Mouse (Mus musculus): ENCODE data around the gene Kansl1l. TPM values are rescaled to one million over a fixed set of nuclear protein-coding genes. Genes with fewer than 3 reads are reported as not detected.

Kansl1l gene
- polyA plus RNA-seq, 1 experiment from 2014 or later, result 6.5 TPM

DNA sequence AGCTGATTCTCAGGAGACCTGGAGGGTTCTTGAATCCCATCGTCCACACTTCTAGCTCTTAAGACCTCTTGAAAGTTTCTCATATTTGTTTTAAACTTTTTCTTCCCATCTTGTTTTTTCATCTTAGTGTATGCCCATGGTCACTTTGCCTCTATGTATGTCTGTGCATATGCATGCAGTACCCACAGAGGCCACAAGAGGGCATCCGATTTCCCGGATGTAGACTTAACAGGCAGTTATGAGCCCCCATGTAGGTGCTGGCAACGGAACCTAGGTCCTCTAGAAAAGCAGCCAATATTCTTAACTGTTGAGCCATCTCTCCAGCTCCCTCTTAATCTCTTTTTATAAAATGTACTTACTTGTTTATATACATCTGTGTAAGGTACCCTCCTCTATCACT is 30.1 kb upstream of the Kansl1l start:
- H3K4me2 ChIP-seq (replicated peaks; ENCODE audit: low read depth), result no peak overlapping the region
- DNase-seq (ENCODE audit: low spot score) (no peak), ATAC-seq (ENCODE audit: low FRiP score, low TSS enrichment) (no peak)
- peak; percentile 70 for TF ChIP-seq CTCF (IDR thresholded peaks at IDR 0.05; ENCODE audit: low read depth)
- no peak for TF ChIP-seq EP300 (optimal IDR thresholded peaks at IDR 0.05)
- no peaks in the 10 kb centered on the region for H3K4me1 ChIP-seq (replicated peaks; ENCODE audit: control insufficient read depth, insufficient read depth)
- WGBS, result 91% methylated on average over 4 of the region's 4 CpGs
- H3K4me3 ChIP-seq (ENCODE audit: low read depth, low read length), result no peak overlapping the region
- H3K36me3 ChIP-seq (ENCODE audit: control insufficient read depth, insufficient read depth, low read length), result peaks cover 25% of the 10 kb centered on the region; the same call in 1 of the 2 replicates
- no peaks in the 10 kb centered on the region for H3K27me3 ChIP-seq (ENCODE audit: control insufficient read depth, insufficient read depth, low read length)
- H3K9me3 ChIP-seq (ENCODE audit: control insufficient read depth, low read length), result 0 out of 2 replicates have a peak, but pooled peaks cover 2% of the 10 kb centered on the region
- H3K27ac ChIP-seq (replicated peaks), result no peak overlapping the region
- no peak overlapping the region for H3K9ac ChIP-seq (ENCODE audit: low read length)

DNA sequence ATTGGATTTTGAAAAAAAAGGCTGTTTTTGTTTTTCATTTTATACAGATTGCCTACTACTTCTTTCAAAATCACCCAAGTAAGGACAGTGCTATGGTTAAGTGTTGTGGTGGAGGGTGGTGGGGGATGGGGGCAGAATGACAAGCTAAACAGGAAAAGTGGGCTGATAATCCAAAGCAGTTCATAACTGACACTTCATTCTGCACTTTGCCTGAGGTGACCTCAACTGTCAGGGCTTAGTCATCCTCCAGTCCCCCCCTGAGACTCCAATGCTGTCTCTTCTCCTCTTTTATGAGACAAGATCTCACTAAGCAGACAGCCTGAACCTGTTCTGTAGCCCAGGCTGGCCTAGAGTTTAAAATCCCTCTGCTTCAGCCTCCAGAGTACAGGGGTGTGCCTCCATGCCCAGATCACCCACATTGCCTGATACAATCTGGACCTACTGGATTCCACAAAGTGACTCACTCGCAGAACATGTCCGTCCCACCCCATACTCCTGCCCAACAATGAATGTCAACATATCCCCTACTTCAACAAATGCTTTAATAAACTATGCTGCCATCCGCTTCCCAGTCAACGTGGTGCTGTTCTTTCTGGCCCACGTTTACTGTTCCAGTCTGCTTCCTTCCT is 28.4 kb upstream of the Kansl1l start:
- no peaks in the 10 kb centered on the region for H3K27me3 ChIP-seq (ENCODE audit: control insufficient read depth, insufficient read depth, low read length)
- H3K27ac ChIP-seq (replicated peaks), result 0 out of 2 replicates have a peak overlapping the region, but pooled peaks have one; percentile 53
- H3K4me3 ChIP-seq (ENCODE audit: low read depth, low read length), result no peak overlapping the region
- peak; percentile 91 for ATAC-seq (ENCODE audit: low FRiP score, low TSS enrichment)
- TF ChIP-seq CTCF (IDR thresholded peaks at IDR 0.05; ENCODE audit: low read depth) (no peak), EP300 (optimal IDR thresholded peaks at IDR 0.05) (no peak)
- 56% methylated on average over 5 of the region's 5 CpGs for WGBS
- peaks cover 30% of the 10 kb centered on the region for H3K36me3 ChIP-seq (ENCODE audit: control insufficient read depth, insufficient read depth, low read length)
- no peaks in the 10 kb centered on the region for H3K4me1 ChIP-seq (replicated peaks; ENCODE audit: control insufficient read depth, insufficient read depth)
- H3K9me3 ChIP-seq (ENCODE audit: control insufficient read depth, low read length), result 0 out of 2 replicates have a peak, but pooled peaks cover 2% of the 10 kb centered on the region
- no peak overlapping the region for H3K4me2 ChIP-seq (replicated peaks; ENCODE audit: low read depth)
- H3K9ac ChIP-seq (ENCODE audit: low read length), result no peak overlapping the region
- DNase-seq (ENCODE audit: low spot score), result no peak

DNA sequence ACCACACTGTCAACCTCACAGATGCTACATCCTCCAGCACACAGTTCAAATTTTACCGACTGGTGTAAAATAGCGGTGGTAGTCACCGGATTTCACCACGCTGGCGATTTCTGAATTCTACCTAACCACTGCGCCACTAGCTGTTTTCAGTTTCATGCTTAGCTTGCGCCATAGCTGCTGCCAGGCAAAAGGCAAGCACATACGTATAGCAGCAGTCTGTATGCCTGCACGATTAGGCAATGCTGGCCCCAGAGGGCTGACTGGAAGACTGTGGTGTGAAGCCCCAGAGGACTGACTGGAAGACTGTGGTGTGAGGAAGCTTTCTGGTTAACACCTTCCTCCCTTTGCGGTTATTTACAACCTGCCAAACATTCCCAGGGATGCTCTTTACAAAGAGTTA is 24.6 kb upstream of the Kansl1l start:
- H3K4me1 ChIP-seq (replicated peaks; ENCODE audit: control insufficient read depth, insufficient read depth), result no peaks in the 10 kb centered on the region
- 88% methylated on average over 10 of the region's 10 CpGs for WGBS
- no peak overlapping the region for H3K4me3 ChIP-seq (ENCODE audit: low read depth, low read length)
- no peak for DNase-seq (ENCODE audit: low spot score)
- H3K27ac ChIP-seq (replicated peaks), result no peak overlapping the region
- peaks cover 14% of the 10 kb centered on the region for H3K36me3 ChIP-seq (ENCODE audit: control insufficient read depth, insufficient read depth, low read length)
- H3K4me2 ChIP-seq (replicated peaks; ENCODE audit: low read depth), result no peak overlapping the region
- no peak for TF ChIP-seq CTCF (IDR thresholded peaks at IDR 0.05; ENCODE audit: low read depth)
- no peak for TF ChIP-seq EP300 (optimal IDR thresholded peaks at IDR 0.05)
- H3K27me3 ChIP-seq (ENCODE audit: control insufficient read depth, insufficient read depth, low read length), result no peaks in the 10 kb centered on the region
- H3K9ac ChIP-seq (ENCODE audit: low read length), result no peak overlapping the region
- ATAC-seq (ENCODE audit: low FRiP score, low TSS enrichment), result no peak
- H3K9me3 ChIP-seq (ENCODE audit: control insufficient read depth, low read length), result no peaks in the 10 kb centered on the region

DNA sequence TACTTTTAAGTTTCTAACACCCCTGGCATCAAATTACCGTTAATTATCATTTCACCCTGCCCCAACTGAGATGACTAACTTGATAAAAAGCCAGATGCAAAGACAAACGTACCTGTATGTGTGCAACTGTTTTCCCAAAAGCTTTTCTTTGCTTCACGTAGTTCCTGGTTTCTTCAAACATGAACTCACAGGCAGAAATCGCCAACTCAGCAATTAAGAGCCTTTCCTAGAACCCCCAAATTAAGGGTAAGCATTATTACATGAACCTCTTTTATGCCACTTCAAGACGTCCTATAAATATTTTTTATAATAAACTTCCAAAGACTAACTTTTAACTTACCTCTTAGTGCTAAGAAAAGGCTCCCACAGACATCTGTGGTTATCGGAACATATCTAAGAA is 24.1 kb upstream of the Kansl1l start:
- ATAC-seq (ENCODE audit: low FRiP score, low TSS enrichment) (no peak), DNase-seq (ENCODE audit: low spot score) (no peak)
- H3K4me1 ChIP-seq (replicated peaks; ENCODE audit: control insufficient read depth, insufficient read depth), result no peaks in the 10 kb centered on the region
- H3K27me3 ChIP-seq (ENCODE audit: control insufficient read depth, insufficient read depth, low read length), result no peaks in the 10 kb centered on the region
- no peak overlapping the region for H3K4me2 ChIP-seq (replicated peaks; ENCODE audit: low read depth)
- TF ChIP-seq CTCF (IDR thresholded peaks at IDR 0.05; ENCODE audit: low read depth) (no peak), EP300 (optimal IDR thresholded peaks at IDR 0.05) (no peak)
- no peak overlapping the region for H3K9ac ChIP-seq (ENCODE audit: low read length)
- WGBS, result 68% methylated on average over 6 of the region's 6 CpGs
- no peak overlapping the region for H3K27ac ChIP-seq (replicated peaks)
- H3K9me3 ChIP-seq (ENCODE audit: control insufficient read depth, low read length), result no peaks in the 10 kb centered on the region
- no peak overlapping the region for H3K4me3 ChIP-seq (ENCODE audit: low read depth, low read length)
- H3K36me3 ChIP-seq (ENCODE audit: control insufficient read depth, insufficient read depth, low read length), result peaks cover 14% of the 10 kb centered on the region

DNA sequence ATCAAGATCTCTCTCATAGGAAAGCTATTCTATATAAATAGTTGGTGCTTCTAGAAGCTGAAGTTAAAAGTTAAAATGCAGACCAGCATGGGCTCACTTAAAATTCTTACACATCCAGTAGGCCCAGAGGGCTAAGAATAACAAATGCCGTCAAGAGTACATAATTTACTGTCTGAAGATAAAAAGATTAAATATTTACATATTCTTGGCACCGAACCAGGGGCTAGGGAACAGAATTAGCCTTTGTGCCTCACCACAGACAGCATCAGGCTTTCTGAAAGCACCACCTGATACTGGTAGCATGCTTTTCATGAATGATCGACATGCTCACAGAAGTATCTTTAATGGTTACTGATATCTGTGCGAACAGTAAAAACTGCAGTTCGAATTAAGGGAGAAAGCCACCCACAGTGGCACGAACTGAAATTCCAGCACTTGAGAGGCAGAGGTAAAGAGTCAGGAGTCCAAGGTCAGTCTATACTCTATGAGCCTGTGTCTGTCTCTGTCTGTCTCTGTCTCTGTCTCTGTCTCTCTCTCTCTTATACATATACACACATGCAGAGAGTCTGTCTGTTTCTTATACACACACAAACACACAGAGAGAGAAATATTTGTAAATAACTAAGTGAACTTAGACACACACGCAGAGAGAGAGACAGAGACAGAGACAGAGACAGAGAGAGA is 22.5 kb upstream of the Kansl1l start:
- WGBS, result 27% methylated on average over 7 of the region's 7 CpGs
- Histone ChIP-seq H3K4me1 (replicated peaks; ENCODE audit: control insufficient read depth, insufficient read depth) (no peaks in the 10 kb centered on the region), H3K27ac (replicated peaks) (no peak overlapping the region), H3K4me2 (replicated peaks; ENCODE audit: low read depth) (no peak overlapping the region), H3K27me3 (ENCODE audit: control insufficient read depth, insufficient read depth, low read length) (no peaks in the 10 kb centered on the region), H3K9me3 (ENCODE audit: control insufficient read depth, low read length) (no peaks in the 10 kb centered on the region), H3K9ac (ENCODE audit: low read length) (no peak overlapping the region), H3K4me3 (ENCODE audit: low read depth, low read length) (no peak overlapping the region), H3K36me3 (ENCODE audit: control insufficient read depth, insufficient read depth, low read length) (peaks cover 8% of the 10 kb centered on the region)
- TF ChIP-seq EP300 (optimal IDR thresholded peaks at IDR 0.05) (no peak), CTCF (IDR thresholded peaks at IDR 0.05; ENCODE audit: low read depth) (no peak)
- DNase-seq (ENCODE audit: low spot score), result no peak
- ATAC-seq (ENCODE audit: low FRiP score, low TSS enrichment), result 0 out of 2 replicates have a peak, but pooled peaks have one; percentile 41

DNA sequence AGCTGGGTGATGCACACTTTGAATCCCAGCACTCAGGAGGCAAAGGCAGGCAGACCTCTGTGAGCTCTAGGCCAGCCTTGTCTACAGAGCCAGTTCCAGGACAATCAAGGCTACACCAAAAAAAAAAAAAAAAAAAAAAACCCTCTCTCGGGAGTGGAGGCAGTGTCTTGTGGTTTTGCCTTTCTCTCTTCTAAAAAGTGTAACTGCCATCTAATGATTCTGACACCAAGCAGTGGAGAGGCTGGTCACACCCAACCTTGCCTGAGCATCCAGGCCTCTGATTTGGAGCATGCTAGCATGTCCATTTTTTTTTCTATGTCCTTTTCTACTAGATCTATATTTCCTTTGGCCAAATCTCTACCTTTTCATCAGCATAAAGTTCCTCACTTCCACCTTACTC is 21.8 kb upstream of the Kansl1l start:
- H3K9me3 ChIP-seq (ENCODE audit: control insufficient read depth, low read length), result no peaks in the 10 kb centered on the region

More for the DNA sequence above, 21.8 kb upstream of the Kansl1l start:
- WGBS, result 32% methylated on average over 1 of the region's 1 CpGs
- Histone ChIP-seq H3K36me3 (ENCODE audit: control insufficient read depth, insufficient read depth, low read length) (peaks cover 13% of the 10 kb centered on the region), H3K4me1 (replicated peaks; ENCODE audit: control insufficient read depth, insufficient read depth) (no peaks in the 10 kb centered on the region), H3K4me3 (ENCODE audit: low read depth, low read length) (no peak overlapping the region), H3K4me2 (replicated peaks; ENCODE audit: low read depth) (no peak overlapping the region), H3K27ac (replicated peaks) (no peak overlapping the region), H3K27me3 (ENCODE audit: control insufficient read depth, insufficient read depth, low read length) (no peaks in the 10 kb centered on the region), H3K9ac (ENCODE audit: low read length) (no peak overlapping the region)
- TF ChIP-seq EP300 (optimal IDR thresholded peaks at IDR 0.05), result no peak
- no peak for TF ChIP-seq CTCF (IDR thresholded peaks at IDR 0.05; ENCODE audit: low read depth)
- no peak for DNase-seq (ENCODE audit: low spot score)
- no peak for ATAC-seq (ENCODE audit: low FRiP score, low TSS enrichment)
